Mouse (Mus musculus): Measurements from ENCODE around the gene Stxbp3. TPM values are rescaled to one million over a fixed set of nuclear protein-coding genes. Genes with fewer than 3 reads are reported as not detected.
A peak's percentile ranks its signal among the peaks of the same experiment; 100 is the strongest.
"Not testable (repeated sequence)": the region's sequence is repeated elsewhere in the genome, so short reads cannot be mapped to it uniquely, and the experiment has no call there.

The Stxbp3 gene
- polyA plus RNA-seq, 1 experiment, result 14.2 TPM

DNA sequence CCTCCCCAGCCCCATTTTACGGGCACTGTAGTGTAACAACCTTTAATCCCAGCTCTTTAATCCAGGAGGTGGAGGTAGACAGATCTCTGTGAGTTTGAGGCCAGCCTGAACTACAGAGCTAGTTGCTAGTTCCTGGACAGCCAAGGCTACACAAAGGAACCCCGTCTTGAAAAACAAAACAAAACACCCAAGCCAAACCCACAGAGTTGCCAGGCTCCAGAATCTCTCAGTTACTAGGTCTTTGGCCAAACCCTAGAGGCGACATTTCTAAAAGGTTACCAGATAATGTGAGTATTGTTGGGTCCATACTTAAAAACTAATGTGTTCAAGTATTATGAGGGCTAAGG is 16.8 kb upstream of the Stxbp3 start:
- DNase-seq (ENCODE audit: low read depth), result no peak

- DNase-seq (ENCODE audit: low read depth), result no peak
These were observed 16.2 kb upstream of the Stxbp3 start for GRCm38 (mm10) chr3:108856386-108857123.

GRCm38 (mm10) chr3:108855864-108856263 is 15.5 kb upstream of the Stxbp3 start:
- DNase-seq (ENCODE audit: low read depth), result no peak

DNA sequence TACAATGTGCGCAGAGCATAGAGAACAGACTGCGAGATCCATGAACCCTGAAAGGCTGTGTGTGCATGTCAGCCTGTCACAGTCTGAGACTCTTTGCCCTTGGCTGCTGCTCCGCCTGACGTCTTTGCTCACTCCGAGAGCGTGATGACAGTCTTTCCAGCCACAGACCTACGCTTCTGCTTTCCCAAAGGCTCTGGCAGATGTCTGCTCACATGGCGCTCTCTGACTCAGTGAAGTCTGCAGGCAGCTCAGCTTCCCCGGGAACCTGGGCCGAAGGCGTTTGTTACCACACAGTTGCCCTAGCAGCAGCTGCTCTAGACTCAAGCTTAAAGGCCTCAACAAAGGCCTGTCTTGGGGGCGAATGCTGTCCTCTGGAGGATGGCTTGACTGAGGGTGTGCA is 15.0 kb upstream of the Stxbp3 start:
- no peak for DNase-seq (ENCODE audit: low read depth)

GRCm38 (mm10) chr3:108853266-108853665 is 12.9 kb upstream of the Stxbp3 start:
- no peak for DNase-seq (ENCODE audit: low read depth)

GRCm38 (mm10) chr3:108851996-108852697 is 11.8 kb upstream of the Stxbp3 start:
- DNase-seq (ENCODE audit: low read depth), result no peak

DNA sequence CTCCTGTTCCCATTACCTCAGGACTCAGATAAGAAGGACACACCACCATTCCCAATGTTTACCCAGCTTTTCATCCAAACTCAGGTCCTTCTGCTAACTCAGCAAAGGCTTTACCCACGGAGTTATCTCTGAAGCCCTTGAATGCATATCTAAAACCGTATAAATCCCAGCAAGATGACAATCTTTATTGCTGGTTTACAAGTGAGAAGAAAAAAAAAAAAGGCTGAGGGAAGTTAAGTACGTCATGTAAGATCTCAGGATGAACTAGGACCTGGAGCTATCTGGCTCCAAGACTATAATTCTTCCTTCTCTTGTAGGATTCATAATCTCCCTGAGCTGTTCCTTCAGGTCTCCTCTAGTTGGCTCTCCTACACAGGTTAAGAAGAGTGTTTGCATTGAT is 11.2 kb upstream of the Stxbp3 start:
- DNase-seq (ENCODE audit: low read depth), result peak; percentile 62

- DNase-seq (ENCODE audit: low read depth), result no peak
These were observed 10.7 kb upstream of the Stxbp3 start for GRCm38 (mm10) chr3:108851075-108851474.

GRCm38 (mm10) chr3:108850506-108850905 is 10.2 kb upstream of the Stxbp3 start:
- no peak for DNase-seq (ENCODE audit: low read depth)

DNA sequence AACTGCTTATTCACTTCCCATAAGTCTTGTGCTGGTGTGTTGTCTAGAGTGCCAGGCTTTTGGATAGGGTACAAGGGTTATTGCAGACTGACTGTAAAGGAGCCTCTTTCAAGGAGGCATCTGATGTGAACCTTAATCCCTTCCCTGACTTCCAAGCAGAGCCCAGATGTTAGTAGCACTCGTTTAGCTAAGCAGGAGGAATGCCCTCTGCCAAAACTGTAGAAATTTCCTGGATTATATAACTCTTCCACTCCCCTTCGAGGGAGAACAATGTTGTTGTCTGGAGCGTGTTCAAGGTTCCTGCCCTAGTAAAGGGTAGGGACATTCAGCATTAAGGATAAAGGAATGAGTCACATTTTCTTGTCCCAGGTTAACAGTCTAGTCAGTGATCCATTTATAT is 6.3 kb upstream of the Stxbp3 start:
- DNase-seq (ENCODE audit: low read depth), result no peak

GRCm38 (mm10) chr3:108844521-108844920 is 4.2 kb upstream of the Stxbp3 start:
- DNase-seq (ENCODE audit: low read depth), result no peak

GRCm38 (mm10) chr3:108844026-108844425 is 3.7 kb upstream of the Stxbp3 start:
- DNase-seq (ENCODE audit: low read depth), result no peak

GRCm38 (mm10) chr3:108840716-108841054 is 359 bp upstream of the Stxbp3 start:
- no peak for DNase-seq (ENCODE audit: low read depth)

- no peak for DNase-seq (ENCODE audit: low read depth)
These were observed 703 bp downstream of the Stxbp3 start for GRCm38 (mm10) chr3:108839647-108839999.

GRCm38 (mm10) chr3:108838980-108839379 is 1.3 kb downstream of the Stxbp3 start:
- DNase-seq (ENCODE audit: low read depth), result no peak

DNA sequence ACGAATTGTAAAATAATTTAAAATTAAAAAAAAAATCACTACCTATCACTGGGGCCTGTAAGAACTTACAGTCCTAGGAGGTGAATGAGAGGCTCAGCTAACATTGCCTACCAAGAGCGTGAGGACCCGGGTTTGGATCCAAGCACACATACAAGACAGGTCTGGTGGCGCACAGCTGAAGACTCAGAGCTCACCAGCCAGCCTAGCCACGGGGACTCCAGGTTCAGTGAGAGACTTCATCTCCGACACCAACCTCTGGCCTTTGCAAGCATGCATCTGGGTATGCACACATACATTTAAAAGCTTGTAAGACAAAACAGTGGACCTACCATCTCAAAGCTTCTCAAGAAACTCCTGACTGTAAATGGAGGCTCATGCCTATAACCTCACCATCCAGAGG is 3.4 kb downstream of the Stxbp3 start:
- DNase-seq (ENCODE audit: low read depth), result no peak

DNA sequence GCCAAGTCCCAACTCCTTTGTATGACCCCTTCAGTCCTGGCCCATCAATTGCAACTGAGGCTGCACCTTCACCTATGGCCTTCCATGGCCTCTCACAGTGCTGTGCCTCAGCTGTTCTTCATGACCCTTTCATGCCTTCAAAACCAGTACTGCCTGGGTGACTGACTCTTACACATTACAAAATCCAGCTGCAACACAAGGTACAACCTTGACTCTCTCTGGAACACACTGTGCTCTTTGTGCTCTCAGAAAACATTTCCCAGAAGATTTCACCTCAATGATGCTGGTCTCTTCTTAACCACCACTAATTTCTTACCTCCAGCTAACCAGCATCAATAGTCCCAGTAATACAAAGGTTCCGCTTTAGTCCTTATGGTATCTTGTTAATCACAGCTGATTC is 6.6 kb downstream of the Stxbp3 start:
- DNase-seq (ENCODE audit: low read depth), result not testable (repeated sequence)

- no peak for DNase-seq (ENCODE audit: low read depth)
These were observed 8.6 kb downstream of the Stxbp3 start for GRCm38 (mm10) chr3:108831750-108832149.

- no peak for DNase-seq (ENCODE audit: low read depth)
These were observed 9.8 kb downstream of the Stxbp3 start for GRCm38 (mm10) chr3:108830493-108830892.

DNA sequence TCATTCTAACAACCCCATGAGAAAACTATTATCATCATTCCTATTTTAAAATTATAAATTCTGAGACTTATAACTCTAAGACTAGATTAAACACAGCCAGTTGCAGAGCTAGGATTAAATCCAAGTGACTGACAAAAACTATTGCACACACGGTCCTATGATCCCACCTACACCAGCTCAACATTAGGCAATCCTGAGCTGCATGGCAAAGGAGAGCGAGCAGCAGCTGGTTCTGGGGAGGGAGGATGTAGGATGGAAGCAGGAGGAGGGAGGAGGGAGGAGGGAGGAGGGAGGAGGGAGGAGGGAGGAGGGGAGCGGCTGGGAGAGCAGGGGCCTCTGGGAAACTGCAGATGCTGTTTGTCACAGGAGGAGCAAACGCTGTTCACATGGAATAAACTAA is 24.7 kb downstream of the Stxbp3 start:
- peak; percentile 31 for DNase-seq (ENCODE audit: low read depth)

DNA sequence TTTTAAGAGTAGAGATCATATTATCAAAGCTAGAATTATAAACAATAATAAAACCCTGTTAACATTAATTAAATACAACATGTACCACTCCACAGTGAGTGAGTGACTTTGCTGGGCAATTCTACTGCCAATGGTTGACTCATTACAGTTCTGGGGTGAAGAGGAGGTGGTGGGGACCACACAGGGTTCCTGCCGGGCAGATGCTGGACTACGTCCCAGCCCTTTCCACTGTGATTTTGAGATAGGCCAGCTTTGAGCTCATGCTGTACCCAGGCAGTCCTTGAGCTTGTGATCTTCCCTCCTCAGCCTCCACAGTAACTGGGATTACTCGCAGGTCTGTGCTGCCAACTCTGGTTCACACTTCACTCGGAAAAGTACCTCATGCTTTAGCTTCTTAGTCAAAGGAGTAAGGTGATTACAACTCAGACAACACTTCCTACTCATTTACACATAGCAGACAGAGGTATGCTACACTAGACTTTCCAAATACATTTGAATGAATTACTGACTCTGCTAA is 29.5 kb downstream of the Stxbp3 start:
- DNase-seq (ENCODE audit: low read depth), result no peak

GRCm38 (mm10) chr3:108805622-108806021 is 34.7 kb downstream of the Stxbp3 start:
- no peak for DNase-seq (ENCODE audit: low read depth)

- DNase-seq (ENCODE audit: low read depth), result no peak
These were observed 42.0 kb downstream of the Stxbp3 start for GRCm38 (mm10) chr3:108798375-108798774.

DNA sequence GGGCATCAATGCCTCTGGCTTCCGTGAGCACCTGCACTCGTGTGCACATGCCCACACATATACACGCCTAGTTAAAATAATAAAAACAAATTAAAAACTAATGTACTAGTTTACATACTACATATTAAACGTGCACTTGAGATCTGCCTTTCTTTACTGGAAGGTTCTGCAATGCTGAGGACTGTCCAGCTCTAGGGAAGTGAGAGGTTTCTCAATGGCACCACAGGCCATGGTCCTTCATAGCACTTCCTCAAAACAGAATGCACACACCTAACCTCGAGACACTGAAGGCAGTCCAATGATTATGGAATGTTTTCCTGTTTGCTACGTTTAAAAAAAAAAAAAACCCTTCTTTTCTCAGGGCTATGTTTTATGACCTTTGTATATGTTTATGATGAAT is 42.6 kb downstream of the Stxbp3 start:
- DNase-seq (ENCODE audit: low read depth), result no peak

Measured in gonadal fat pad, adult 2 months (tissue).